Mouse (Mus musculus) gastrocnemius, postnatal 4 days (tissue): ENCODE results near the gene Gm17482. TPM values are rescaled to one million over a fixed set of nuclear protein-coding genes. Genes with fewer than 3 reads are reported as not detected.

Source experiments
- DNase-seq, 2 experiments: peaks; one replicate each; pipeline ENCODE4 v3.0.0; 2021 to 2022; ENCODE audit warnings: low spot score in 2 of 2, mixed read lengths in 2 of 2
- total RNA-seq, 2 experiments: library from RNA; stranded (reverse); gene quantifications; 2 replicates each; pipeline ENCODE4 v1.2.3; 2021

The Gm17482 gene
- total RNA-seq, 2 experiments from 2014 or later, result not detected

DNA sequence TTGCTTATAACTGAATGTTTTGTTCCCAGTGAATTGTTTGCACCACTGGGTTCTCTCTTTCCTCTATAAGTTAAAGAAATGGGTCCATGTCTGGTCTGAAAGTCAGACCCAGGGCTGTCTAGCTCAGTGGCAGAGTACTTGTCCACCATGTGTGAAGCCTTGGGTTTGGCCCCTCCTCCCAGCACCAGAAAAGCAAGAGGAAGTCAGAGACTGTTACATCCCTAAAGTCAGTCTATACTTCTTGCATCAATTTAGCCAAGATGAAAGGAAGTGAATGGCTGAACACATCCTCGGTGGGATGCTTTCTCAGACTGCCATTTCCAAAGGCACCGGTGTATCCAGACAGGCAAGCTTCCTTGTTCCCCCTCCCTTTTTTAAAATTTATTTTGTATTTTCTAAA lies 63.9 kb downstream of the Gm17482 start:
- no peak for DNase-seq

DNA sequence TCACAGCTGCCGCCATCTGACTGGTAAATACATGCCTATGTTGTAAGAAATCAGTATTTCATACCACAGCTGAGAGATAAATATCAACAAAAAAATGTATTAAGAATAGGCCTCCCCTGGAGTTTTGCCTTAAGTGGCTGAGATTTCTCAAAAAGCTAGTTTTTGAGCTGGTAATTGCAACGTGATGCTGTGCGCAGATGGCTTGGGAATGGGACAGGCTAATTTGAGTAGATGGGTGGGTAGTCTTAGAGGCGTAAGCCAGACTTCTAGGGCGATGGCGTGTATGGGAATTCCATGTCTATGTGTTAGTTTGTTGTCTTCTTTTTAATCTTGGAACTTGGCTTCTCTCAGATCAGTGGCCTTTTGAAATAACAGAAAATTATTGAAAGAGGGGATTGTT lies 64.7 kb downstream of the Gm17482 start:
- DNase-seq, result no peak

DNA sequence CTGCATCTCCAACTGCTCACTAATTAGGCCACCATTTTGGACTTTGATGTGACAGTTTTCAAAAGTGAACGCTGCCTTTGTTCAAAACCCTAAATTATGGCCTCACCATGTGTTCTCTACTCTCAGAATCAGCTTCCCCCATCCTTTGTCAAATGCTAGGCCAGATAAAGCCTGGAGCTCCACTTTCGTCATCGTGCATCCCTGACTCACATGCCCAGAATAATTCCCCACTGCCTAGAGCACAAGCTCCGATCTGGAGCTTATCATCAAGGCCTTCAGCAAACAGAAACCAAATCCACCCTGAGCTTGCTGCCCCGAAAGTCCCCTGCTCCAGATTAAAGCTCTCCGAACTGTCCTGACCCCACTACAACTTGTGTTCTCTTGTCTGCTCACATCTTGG lies 65.5 kb downstream of the Gm17482 start:
- no peak for DNase-seq

DNA sequence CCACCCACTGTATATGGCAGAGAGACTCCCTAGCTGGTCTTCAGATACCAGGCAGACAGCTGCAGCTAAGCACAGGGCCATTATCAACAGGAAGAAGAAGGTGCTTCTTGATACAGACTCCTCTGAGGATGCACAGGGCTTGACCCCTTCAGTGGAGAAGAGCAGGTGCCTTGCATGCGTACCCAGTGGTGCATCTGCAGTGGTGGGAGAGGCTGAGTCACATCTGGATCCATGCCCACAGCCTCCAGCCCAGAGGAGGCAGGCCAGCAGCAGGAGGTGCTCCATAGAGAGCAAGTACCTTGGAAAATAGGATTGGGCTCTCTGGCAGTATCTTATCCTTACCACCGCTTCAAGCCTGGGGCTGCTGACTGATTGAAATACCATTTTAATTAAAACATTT lies 66.7 kb downstream of the Gm17482 start:
- DNase-seq, result no peak

DNA sequence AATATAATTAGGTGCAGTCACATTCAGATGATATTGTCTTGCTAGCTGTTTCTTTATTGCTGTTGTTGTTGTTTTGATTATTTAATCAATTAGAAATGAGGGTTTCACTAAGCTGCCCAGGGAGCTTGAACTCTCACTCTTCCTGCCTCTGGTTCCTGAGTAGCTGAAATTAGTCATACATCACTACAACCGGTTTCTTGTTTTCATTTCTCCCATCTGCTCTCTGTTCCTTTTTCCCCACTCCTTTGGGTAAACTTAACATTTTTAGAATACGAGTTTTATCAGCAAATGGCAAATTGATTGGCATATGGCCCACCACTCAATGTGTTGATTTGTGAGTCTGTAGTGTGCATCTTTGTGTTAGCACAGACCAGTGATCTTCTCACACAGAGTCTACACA lies 80.0 kb downstream of the Gm17482 start:
- no peak for DNase-seq

Other genes with a start within 250 kb of the Gm17482 start
- gene Tamm41, start 189.5 kb upstream of the Gm17482 start, total RNA-seq, result 10 to 100 TPM; 20.2 to 22.2 TPM
- 1 to 10 TPM; 2.6 to 3.4 TPM for gene Syn2, start 92.4 kb upstream of the Gm17482 start, total RNA-seq
- 1 to 10 TPM; 1.4 to 2.7 TPM for gene Timp4, start 24.9 kb downstream of the Gm17482 start, total RNA-seq
- gene Pparg, start 133.6 kb downstream of the Gm17482 start, total RNA-seq, result 10 to 100 TPM in 1 of 2 experiments, 1 to 10 TPM in 1; 8.7 to 13.8 TPM